20 mouse cellular contexts compared by ENCODE assay signal in the genomic region with DNA sequence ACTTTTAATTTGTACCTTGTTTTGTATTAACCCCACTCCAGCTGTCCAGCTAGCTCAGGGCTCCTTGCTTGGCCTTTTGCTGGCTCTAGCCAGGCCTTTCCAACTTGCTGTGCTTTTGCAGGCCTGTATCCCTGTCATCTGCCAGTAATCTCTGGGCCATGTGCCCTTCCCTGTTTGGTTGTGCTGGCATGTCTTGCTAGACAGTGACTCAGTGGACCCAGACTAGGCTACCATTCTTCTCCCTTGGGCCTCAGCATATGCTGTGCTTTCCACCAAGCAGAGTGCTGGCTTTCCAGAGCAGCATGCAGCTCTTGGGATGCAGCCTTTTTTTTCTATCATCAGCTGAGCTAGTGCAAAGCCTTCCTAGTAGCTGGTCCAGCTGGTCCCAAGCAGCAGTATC. TPM values are rescaled to one million over a fixed set of nuclear protein-coding genes. Genes with fewer than 3 reads are reported as not detected.
DNase-seq lines count a peak whose midpoint lies in the region.
"Had no signal": no experiment of that assay in that cellular context is flagged by ENCODE, and none has a peak within 500 bp of the region (broad histone marks: within the 10 kb centered on the region; RNA-seq: fewer than 3 reads in every experiment).

No protein-coding gene starts in this region.

- H3K27ac ChIP-seq in midbrain, embryonic 10.5 days (replicated peaks): no peak overlapping the region
- H3K27ac ChIP-seq: forebrain, embryonic 15.5 days; hindbrain, embryonic 10.5 days; hindbrain, postnatal 0 days; left cerebral cortex, adult 2 months; liver, embryonic 12.5 days; neural tube, embryonic 15.5 days; stomach, embryonic 15.5 days had no signal

- 0 out of 2 replicates have a peak, but pooled peaks cover 4% of the 10 kb centered on the region for H3K9me3 ChIP-seq in midbrain, embryonic 10.5 days (replicated peaks)
- H3K9me3 ChIP-seq: forebrain, embryonic 15.5 days; neural tube, embryonic 15.5 days; stomach, embryonic 15.5 days had no signal

- peaks cover 21% of the 10 kb centered on the region for H3K36me3 ChIP-seq in midbrain, embryonic 10.5 days
- H3K36me3 ChIP-seq: forebrain, embryonic 15.5 days; neural tube, embryonic 15.5 days had no signal

- H3K4me1 ChIP-seq in midbrain, embryonic 10.5 days: no peaks in the 10 kb centered on the region
- H3K4me1 ChIP-seq: liver, embryonic 12.5 days; neural tube, embryonic 15.5 days; stomach, embryonic 15.5 days had no signal

- DNase-seq in cerebellum, adult 9-10 months: peak; percentile 22
- no peak for DNase-seq in cerebellum, adult 11-12 months
- peak; percentile 29 for DNase-seq in heart, adult 8-10 months (ENCODE audit: low spot score)
- no peak for DNase-seq in heart, postnatal 4 days
- peak; percentile 15 for DNase-seq in Muller cell, postnatal 12 days (ENCODE audit: inconsistent ontology term)
- DNase-seq in cerebellum, postnatal 25 days: peak; percentile 31 to 40
- no peak for DNase-seq in midbrain, embryonic 10.5 days (ENCODE audit: low spot score)
- DNase-seq: embryo, embryonic 11 days; kidney, adult 11 months; lung, embryonic 14.5 days; lung, postnatal 36 days; thymus, adult 18-20 months; thymus, postnatal 4 days had no signal

- H3K4me3 ChIP-seq in midbrain, embryonic 10.5 days: no peak overlapping the region
- H3K4me3 ChIP-seq: forebrain, embryonic 15.5 days; hindbrain, embryonic 10.5 days; left cerebral cortex, adult 2 months; liver, embryonic 12.5 days; neural tube, embryonic 15.5 days; stomach, embryonic 15.5 days had no signal

- H3K27me3 ChIP-seq in midbrain, embryonic 10.5 days (ENCODE audit: low read depth, poor library complexity, severe bottlenecking): no peaks in the 10 kb centered on the region
- H3K27me3 ChIP-seq: forebrain, embryonic 15.5 days; liver, embryonic 12.5 days; neural tube, embryonic 15.5 days; stomach, embryonic 15.5 days had no signal

RNA-seq across cellular contexts. Expression of gene Frg2f1, which starts 23.8 kb away (rescaled TPM):
- total RNA-seq in heart, adult 8-10 months (2022): 1 to 10 TPM; 3.6 to 6.7 (median 5.8) TPM
- total RNA-seq in heart, postnatal 4 days (2021): 1 to 10 TPM; 7.1 to 7.5 TPM
- polyA plus RNA-seq in midbrain, embryonic 10.5 days (2016; fragmentation: Nextera tagmentation; extraction: Ambion mirVana): 2.7 and 2.8 TPM in 2 replicates

RNA-seq across cellular contexts. Expression of gene Foxj3, which starts 26.3 kb away (rescaled TPM):
- 10 to 100 TPM; 29.3 to 31.3 (median 29.7) TPM for total RNA-seq in heart, adult 8-10 months (2022)
- total RNA-seq in heart, postnatal 4 days (2021): 10 to 100 TPM; 51.3 to 53.5 TPM
- 18.1 and 20.1 TPM in 2 replicates for polyA plus RNA-seq in midbrain, embryonic 10.5 days (2016; fragmentation: Nextera tagmentation; extraction: Ambion mirVana)

Comparison
In these comparisons a context has a peak if more than half of its experiments do, and no peak if none do; other contexts are left out.
1. DNase-seq: peak in cerebellum, adult 9-10 months (single experiment), heart, adult 8-10 months (single experiment), Muller cell, postnatal 12 days (single experiment) and cerebellum, postnatal 25 days (2 of 2); none in cerebellum, adult 11-12 months (single experiment), heart, postnatal 4 days (single experiment) and midbrain, embryonic 10.5 days (single experiment).